Mouse (Mus musculus) lung, postnatal 10 days (tissue): Measurements from ENCODE around the gene Padi2.

Experiments
- DNase-seq: peaks from one replicate; pipeline ENCODE4 v3.0.0; 2021

Gene Padi2

DNA sequence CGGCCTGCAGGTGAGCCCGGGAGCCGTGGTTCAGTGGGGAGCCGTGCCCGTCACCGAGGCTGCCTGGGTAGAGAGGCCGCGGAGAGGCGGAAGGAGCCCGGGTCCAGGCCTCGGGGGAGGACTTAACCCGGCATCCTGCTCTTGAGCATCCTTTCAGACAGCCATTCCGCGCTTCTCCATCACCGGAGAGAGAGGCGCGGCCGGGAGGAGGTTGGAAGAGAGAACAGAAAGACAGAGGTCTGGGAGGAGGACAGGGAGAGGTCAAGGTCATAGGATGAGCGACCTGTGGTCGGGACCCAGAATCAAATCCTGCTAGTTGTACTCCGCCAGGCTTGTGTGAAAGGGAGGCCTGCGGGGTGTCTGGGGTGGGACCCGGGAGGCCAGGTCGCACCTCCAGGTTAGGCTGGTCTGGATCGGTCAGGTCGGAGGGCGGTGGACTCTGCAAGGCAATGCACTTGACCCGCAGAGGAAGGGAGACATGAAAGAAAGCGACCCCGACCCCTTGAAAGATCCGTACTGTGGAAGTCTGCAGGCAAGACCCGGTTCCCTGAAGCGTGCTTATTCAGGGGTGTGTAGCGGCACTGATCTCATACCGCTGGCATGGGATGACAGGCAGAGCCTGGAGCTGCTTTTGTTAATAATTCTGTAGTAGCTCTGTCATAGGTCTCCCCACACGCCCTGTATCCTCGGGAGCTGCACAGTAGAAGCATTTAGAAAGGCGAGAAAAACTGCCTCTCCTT lies 55.5 kb downstream of the Padi2 start:
- no peak for DNase-seq

DNA sequence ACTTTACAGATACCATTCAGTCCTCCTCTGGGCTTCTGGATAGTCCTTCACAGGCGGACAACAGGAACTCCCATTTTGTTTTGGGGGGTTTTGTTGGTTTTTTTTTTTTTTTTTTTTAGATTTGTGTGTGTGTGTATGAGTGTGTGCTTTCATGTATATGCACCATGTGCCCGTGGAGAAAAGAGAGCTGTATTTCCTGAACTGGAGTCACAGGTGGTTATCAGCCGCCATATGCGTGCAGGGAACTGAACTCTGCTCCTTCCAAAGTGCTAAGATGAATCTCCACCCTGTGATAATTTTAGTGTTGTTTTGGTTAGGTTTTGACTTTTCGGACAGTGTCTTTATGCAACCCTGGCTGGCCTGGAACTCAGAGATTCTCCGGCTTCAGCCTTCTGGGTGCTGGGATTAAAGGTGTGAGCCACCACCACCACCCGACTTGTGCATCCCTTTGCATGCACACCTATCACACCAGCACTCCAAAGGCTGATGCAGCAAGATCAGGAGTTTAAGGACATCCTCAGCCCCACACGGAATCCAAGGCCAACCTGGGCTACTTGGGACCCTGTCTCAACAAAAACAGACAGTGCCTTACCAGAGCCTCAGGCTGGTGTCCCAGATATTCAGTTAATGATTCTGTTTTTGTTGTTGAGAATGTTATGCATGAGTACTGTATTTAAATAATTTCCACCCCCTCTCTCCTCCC lies 56.2 kb downstream of the Padi2 start:
- DNase-seq: no peak

DNA sequence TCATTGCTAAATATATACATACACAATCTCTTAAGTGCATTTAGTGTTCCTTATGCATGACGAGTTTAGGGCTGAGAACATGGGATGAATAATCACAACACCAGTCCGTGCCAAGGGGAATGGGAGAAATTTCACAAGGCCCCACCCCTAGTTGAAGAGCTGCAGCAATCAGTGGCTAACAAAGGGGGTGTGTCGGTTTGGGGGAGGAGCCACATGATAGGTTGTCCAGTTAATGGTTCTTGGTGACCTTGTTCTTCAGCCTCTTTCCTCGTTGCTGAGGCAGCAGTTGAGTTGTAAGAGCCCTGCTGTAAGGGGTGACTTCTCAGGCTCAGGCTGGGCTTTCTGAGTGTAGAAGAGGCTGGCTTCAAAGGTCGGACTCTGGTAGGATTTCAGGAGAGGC lies 56.8 kb downstream of the Padi2 start:
- peak; percentile 80 for DNase-seq

DNA sequence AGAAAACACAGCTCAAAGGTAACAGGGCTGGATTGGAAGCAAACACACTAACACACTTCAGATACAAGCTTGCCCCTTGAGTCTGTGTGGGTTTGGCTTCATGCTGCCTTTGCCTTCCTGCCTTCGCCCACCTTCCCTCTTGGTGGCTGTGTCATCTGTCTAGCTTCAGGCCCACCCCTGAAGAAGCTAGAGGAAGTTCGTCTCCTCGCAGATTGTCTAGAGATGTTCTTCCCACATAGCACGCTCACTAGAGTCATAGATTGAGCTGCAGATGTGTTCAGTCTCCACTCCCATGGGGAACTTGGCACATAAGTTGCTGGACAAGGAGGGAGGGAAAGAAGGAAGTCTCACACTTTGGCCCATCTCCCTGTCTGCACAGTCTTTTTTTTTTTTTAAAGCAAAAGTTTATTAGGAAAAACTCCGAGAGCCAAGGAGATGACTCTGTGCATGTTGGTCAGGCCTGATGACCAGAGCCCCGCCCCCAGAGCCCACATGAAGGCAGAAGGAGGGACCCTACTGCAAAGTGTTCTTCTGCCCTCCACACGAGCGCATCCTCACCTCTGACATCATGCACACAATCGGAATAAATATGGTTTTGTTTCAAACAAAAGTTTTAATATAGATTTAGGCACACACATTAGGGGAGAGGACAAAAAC lies 57.9 kb downstream of the Padi2 start:
- DNase-seq: peak; percentile 47

DNA sequence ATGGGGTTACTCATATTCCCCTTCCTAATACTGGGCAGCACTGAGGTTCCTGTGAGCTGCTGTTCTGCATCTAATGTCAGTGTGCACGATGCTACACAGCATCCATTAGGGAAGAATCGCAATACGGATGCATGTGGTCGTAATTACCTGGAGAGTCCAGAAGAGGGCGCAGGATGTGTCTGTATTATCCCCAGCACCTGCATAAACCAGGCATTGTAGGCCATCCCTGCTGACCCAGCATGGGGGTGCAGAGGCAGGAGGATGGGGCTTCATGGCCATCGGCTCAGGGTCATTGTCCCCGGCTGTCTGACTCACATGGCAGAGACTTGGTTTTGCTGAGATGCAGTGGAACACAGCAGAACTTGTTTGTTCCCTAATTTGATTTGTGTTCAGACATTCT lies 58.5 kb downstream of the Padi2 start:
- peak; percentile 85 for DNase-seq

DNA sequence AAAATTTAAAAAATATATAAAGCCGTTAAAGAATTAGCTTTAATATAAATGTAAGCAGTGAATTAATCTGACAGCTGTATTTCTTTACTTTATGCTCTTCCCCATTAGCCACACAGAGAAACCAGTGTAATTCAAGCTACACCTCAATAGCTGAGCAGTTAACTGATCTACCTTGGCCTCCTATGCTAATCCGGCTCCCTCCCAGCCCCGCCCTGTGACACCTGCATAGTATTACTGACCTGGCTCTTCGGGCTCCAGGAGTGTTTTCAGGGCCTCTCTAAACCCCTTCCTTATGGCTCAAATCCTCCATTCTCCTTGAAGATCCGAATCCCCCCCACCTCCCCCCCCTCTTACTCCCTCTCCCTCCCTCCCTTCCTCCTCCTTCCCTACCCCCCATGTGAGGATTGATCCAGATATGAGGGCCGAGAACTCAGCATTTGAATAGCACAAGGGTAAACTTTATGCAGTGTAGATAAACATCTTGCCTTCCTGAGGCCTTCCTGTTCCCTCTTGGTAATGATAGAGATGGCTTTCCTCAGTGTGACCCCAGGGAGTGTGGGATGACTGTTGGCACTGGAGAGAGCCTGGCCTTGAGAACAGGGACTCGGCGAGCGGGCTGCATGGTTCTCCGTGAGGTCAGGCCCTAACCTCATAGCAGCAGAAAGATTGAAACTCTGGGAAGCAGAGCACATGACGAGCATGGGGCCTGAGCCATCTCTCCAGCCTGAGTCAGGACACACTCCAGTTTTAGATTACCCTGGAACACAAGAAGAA lies 61.4 kb downstream of the Padi2 start:
- DNase-seq: no peak

DNA sequence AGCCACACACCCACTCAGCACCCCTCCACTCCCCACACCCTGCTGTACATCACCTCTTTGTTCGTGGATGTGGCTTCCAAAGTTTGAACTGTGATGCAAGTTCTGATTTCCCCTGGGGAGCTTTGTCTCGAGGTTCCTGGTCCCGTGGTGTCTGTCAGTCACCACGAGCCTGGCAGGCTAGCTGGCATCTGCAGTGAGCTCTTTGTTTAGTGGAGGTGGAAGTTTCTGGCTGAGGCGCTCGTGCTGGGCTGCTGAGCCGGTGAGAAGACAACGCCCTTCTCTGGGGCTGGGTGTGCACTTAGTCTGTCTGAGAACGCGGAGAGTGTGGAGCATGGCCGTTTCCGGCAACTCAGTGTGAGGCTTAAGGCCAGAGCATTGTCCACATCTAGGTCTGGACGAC lies 65.5 kb downstream of the Padi2 start:
- DNase-seq: no peak

DNA sequence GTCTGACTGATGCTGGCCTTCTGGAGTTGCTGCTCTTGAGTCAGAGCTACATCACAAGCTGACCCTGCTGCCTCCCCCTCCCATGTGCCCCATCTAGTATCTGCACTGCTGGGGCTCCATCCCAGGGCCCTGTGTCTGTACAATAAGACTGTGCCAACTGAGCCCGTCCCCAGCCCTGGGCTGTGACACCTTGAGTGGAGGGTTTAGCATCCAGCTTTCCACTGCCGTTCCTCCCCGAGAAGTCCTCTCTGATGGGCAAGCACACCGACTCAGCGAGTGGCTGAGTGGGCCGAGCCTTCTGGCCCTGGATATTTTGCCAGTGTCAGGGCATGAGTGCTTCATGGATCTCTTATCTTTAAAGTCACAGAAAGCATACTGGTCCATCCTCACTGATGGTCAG lies 68.3 kb downstream of the Padi2 start:
- DNase-seq: no peak

DNA sequence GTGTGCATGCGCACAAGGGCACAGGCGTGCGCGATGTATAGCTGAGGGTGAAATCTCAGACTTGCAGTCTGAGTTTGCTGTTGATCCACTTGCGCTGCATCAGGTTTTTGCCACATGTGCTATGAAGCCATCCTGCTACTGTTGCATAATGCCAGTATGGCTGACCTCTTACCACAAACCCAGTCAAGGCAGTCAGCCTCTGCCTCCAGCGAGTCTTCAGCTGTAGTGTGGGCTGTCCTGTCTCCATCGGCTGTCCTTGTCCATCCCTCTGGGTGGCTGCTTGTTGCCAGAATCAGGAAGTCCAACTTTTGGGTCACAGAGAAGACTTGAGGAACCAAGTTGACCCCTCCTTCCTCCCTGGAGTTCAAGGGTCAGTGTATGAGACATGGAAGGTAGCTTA lies 69.2 kb downstream of the Padi2 start:
- no peak for DNase-seq

DNA sequence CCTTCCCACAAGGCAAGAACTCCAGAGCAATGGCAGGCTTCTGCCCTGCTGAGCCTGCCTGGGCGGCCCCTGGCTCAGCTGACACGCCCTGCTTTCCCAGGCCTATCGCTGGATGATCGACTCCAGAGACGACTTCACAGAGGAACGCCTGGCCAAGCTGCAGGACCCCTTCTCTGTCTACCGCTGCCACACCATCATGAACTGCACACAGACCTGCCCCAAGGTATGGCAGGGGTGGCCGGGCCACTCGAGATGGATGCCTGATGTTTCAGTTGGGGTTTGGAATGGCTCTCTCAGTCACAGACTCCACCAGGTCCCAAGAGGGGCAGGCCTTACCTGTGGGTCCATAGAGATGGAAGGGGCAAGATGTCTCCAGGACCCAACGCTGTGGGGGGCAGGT lies 71.1 kb downstream of the Padi2 start:
- no peak for DNase-seq

DNA sequence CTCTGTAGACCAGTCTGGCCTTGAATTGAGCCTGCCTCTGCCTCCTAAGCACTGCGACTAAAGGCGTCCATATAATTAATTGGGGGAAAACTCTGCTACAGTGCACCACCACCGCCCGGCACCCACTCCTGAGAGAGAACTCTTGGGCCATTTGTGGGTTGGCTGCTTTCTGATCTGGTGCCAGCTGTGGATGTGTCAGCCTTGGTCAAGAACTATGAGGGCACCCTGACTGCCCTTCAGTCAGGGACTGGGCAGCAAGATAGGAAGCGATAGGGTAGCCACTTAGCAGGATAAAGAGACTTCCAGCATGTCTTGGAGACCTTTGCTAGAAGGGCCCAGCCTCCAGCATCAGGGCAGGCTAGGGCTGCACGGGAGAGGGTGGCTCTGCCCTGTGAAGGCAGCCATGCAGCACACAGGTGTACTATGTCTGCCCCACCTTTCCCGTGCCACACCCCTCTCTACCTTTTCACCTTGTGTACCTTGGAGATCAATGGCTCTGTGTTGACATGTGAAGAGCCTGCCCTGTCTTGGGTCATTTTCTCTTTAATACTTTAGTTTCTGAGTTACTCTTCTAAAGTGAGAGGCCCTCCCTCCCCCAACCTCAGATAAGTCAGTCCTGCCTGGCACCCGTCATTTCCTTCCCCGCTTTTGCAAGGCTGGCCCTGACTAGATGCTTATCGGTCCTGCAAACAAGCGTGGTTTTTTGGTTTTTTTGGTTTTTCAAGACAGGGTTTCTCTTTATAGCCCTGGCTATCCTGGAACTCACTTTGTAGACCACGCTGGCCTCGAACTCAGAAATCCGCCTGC lies 71.9 kb downstream of the Padi2 start:
- no peak for DNase-seq

DNA sequence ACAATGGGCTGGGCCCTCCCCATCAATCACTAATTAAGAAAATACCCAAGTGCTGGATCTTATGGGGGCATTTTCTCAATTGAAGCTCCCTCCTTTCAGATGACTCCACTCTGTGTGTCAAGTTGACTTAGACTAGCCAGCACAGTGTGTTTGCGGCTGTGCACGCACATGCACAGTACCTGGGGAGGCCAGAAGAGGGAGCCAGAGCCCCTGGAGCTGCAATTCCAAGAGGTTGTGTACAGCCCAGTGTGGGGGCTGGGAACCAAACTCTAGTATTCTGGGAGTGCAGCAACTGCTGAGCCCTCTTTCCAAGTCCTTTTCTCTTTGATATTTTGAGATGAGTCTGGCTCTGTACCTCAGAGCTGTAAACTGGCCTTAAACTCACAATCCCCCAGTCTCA lies 75.5 kb downstream of the Padi2 start:
- no peak for DNase-seq

DNA sequence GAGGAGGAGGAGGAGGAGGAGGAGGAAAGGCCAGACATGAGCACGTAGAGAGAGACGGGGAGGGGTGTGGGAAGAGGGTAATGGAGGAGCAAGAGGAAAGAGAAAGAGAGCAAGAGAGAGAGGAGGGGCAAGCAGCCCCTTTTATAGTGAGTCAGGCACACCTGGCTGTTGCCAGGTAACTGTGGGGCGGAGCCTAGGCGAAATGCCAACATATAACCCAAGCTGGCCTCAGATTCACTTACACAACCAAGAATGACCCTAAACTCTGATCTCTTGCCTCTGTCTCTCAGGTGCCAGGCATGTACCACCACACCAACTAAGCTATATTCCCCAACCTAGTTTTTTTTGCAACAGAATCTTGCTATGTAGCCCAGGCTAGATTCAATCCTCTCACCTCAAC lies 76.7 kb downstream of the Padi2 start:
- DNase-seq: no peak

DNA sequence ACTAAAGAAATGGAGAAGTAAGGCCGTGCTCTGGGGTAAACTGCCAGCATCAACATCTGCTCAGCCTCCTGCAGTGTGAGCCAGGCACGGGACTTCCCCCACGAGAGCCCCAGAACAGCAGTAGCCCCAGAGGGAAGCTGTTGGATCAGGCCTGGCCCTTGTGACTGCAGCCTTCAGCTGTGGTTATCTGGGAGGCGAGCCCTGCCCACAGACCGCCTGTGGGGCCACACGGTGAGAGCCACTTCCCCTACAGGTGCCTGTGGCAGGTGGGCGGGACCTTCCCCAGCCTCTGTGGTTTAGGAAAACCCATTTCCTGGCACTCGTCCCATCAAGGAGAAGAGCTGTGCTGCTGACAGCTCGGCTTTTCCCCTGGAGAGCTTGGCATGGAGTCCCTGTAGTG lies 77.3 kb downstream of the Padi2 start:
- DNase-seq: peak; percentile 66

DNA sequence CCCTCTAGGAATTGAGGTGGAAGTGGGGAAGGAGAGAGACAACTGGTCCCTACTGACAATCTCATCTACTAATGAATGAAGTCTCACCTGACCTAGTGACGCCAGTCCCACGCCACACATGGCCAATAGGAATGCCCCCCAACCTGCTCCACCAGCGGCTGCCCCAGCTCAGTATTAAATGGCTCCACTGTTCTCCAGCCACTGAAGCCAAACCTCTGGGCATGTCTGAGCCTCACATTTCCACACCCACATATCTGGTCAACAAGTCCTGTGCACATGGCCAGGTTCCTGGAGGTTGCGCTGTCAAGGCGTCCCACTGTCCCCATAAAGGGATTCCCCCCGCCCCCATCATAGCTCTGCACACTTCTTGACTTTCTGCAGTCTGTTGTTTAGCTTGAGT lies 78.4 kb downstream of the Padi2 start:
- DNase-seq: no peak

DNA sequence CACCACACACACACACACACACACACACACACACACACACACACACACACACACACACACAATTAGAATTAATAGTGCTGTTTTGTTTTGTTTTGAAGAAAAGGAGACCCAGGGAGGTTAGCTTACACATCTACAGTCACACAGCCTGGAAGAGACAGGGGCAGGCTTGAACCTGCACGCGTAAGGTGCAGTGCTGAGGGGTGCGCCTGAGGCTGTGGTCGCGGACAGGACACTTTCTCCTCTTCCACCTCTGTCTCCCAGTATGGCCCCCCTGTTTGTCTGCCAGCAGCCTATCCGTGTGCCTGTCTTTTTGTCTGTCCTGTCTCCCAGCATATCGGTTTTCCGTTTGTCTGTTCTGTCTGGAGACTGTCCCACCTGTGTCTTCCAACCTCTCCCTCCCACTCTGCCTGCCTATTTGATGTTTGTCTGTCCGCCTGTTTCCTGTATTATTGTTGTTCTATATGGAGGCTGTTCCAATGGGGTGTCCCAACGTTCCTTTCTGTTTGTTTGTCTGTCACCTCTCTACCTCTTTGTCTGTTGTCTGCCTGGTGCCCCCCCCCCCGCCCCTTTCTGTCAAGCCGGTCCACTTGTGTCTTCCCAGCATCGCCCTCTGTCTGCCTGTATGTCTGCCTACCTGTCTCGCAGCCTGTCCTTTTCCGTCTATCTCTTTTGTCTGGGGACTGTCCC lies 80.0 kb downstream of the Padi2 start:
- DNase-seq: no peak

DNA sequence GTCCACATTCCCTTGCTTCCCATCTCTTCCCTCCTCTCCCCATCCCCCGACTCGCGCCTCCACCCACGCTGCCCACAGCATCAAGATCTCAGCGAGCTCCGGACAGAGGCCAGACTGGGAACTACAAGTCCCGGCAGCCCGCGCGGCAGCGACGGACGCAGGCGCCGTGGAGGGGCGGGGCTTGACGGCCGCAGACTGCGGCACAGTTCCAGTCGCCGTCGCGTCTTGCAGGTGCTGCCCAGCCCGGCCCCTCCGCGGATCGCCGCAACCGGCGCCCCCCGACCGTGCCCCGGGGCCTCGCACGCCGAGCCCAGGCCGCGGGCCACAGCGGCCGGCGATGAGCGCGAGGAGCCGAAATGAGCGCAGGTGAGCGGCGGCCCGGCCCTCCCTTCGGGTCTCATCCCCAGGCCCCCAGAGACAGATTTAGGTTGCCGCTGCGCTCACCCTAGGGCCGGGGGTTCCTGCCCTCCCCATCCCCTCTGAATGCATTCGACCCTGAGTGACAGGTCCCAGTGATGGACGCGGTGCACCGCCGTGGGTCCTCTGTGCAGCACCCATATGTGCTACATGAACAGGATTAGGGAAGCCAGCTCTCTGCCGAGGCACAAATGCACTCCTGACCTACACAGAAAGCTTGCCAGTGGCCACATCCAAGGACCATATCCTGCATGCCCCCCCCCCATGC lies 80.7 kb downstream of the Padi2 start, which contains the start of gene Atp13a2:
TSS of gene Atp13a2 (plus strand) at position 163 of the 685 bp plus-strand sequence.
- peak; percentile 94 for DNase-seq

DNA sequence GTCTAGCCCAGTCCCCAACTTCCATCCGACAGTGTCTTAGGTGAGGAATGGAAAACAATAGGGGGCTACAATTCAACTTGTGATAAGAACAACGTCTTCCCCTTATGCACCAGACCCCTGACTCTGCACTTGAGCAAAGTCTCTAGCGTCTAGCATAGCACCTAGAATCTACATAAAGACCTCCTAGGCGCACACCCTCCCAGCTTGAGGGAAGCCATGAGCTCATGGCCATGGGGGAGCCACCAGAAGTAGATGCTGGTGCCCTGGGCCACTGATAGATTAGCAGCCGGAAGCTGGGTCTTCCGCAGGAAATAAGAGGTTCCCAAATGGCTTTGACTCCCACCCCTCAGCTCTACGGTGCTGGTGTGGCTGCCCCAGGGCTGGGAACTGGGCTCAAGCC lies 81.3 kb downstream of the Padi2 start:
- peak; percentile 40 for DNase-seq

DNA sequence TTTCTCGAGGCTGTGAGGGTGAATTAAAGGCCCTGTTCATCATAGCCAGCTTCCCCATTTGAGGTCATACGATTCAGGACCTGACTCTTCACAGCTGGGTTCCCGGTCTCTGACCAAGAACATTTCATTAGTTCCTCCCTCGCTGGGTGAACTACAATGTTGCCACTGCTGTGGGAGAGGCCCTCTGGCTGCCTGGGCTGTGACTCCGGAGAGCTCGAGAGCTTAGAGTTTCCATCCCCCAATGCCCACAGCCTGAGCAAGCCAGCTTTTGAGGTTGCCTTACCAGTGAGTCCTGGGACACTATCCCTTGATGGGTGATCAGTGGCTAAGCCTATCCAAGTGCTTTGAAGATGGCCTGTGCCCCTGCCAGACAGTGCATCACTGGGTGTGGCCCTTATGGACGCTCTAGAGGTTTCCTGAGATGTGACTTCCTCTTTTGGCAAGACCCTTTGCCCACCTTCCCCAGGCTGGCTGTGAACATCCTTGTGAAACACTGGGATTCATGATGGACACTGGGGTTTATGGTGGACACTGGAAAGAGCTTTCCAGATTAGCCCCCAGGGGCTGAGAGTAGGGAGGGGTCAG lies 82.7 kb downstream of the Padi2 start:
- peak; percentile 48 for DNase-seq

DNA sequence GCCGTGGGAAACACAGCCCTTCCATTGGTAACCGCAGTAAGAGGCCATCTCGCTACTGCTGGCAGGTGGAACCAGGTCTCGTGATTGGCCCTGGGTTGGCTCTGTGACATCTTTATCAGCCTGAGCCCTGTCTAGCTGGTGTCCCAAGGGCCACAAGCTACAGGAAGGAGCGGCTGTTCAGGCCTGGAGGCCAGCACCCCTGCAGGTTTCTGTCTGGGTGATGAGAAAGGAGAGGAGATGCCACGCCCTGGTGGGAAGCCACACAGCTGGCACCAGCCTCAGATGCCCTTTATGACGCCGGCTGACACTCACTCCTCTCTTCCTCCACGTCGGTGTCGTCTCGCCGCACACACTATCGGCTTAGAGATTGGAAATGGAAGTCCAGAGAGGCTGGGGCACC lies 83.3 kb downstream of the Padi2 start:
- no peak for DNase-seq

DNA sequence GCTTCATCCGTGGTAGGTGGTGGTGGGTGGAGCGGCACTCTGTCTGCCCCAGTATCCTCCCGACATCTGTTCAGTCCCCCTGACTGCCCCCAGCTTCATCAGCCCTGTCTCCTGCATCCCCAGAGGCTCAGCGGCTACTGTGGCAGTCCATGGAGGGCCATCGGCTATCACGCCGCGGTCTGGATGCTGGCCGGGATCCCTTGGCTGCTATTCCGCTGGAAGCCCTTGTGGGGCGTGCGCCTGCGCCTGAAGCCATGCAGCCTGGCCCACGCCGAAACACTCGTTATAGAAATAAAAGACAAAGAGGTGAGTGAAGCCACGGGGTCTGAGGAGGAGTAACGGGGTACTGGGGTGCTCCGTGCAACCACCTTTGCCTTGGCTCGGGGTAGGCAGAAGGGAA lies 86.1 kb downstream of the Padi2 start:
- DNase-seq: no peak
